Mouse (Mus musculus) embryonic stem cell, embryonic (primary cell): Measurements from ENCODE around the gene Olfr159.

ENCODE experiments used
- CTCF ChIA-PET, 4 experiments: fragments of 300-600 bp in 2 of 4; fragments of 350-600 bp in 2 of 4; sonication (Branson Sonifier 250); formaldehyde crosslinking; loops; one replicate each; lab custom pipeline; 2022; ENCODE audit warnings: inconsistent platforms in 2 of 4; lab: Charles Lee
- POLR2A ChIA-PET, 4 experiments: fragments of 300-600 bp in 2 of 4; fragments of 350-600 bp in 2 of 4; sonication (Branson Sonifier 250); formaldehyde crosslinking; loops; one replicate each; lab custom pipeline; 2022; ENCODE audit warnings: antibody characterized with exemption in 4 of 4, inconsistent platforms in 1 of 4; lab: Charles Lee

Olfr159 gene

GRCm38 (mm10) chr4:43770909-43771308 lies at the start of gene Olfr159:
TSS of gene Olfr159 (minus strand) at chr4:43771009.
- CTCF ChIA-PET: interaction anchor here in 1 of 4 experiments (0.6 kb wide), 2 partner anchors 11 to 26 kb away, joined by 3 to 4 read pairs; no protein-coding TSS in a partner anchor

GRCm38 (mm10) chr4:43798936-43799335 lies 28.1 kb upstream of the Olfr159 start:
- POLR2A ChIA-PET: interaction anchor here in 2 of 4 experiments (0.7 to 3.9 kb wide), 10 partner anchors 11 to 263 kb away, joined by 3 to 12 read pairs (median 4); partner anchors contain the start of genes Creb3 (in 1 of the 2), Gba2 (in 1 of the 2), Olfr156 (in 1 of the 2) and Rgp1 (in 1 of the 2)

More at GRCm38 (mm10) chr4:43770909-43771308, at the start of gene Olfr159:
- POLR2A ChIA-PET: no interaction called here

GRCm38 (mm10) chr4:43795844-43796243 lies 25.0 kb upstream of the Olfr159 start:
- POLR2A ChIA-PET: interaction anchor here in 3 of 4 experiments (0.6 to 6.6 kb wide), 32 partner anchors 9 to 1216 kb away, joined by 3 to 36 read pairs (median 4); partner anchors contain the start of genes Olfr156 (in 2 of the 3), Clta (in 1 of the 3), Creb3 (in 1 of the 3) and Npr2 (in 1 of the 3)
- CTCF ChIA-PET: interaction anchor here in 3 of 4 experiments (0.6 to 2.1 kb wide), 7 partner anchors 28 to 164 kb away, joined by 3 to 8 read pairs (median 4); partner anchors contain the start of gene Olfr156 (in 1 of the 3)

More at GRCm38 (mm10) chr4:43798936-43799335, 28.1 kb upstream of the Olfr159 start:
- CTCF ChIA-PET: interaction anchor here in 2 of 4 experiments (0.6 to 1.1 kb wide), 3 partner anchors 35 to 43 kb away, joined by 3 to 4 read pairs (median 4); no protein-coding TSS in a partner anchor

- CTCF ChIA-PET: interaction anchor here in 2 of 4 experiments (0.6 to 2.1 kb wide), 5 partner anchors 29 to 817 kb away, joined by 3 to 8 read pairs (median 8); partner anchors contain the start of gene Olfr156 (in 1 of the 2)
- POLR2A ChIA-PET: interaction anchor here in 3 of 4 experiments (0.7 to 6.6 kb wide), 24 partner anchors 10 to 1217 kb away, joined by 3 to 36 read pairs (median 4); partner anchors contain the start of genes Creb3 (in 1 of the 3), Olfr156 (in 1 of the 3), Reck (in 1 of the 3) and Rnf38 (in 1 of the 3)
Measured at GRCm38 (mm10) chr4:43795296-43795695, 24.5 kb upstream of the Olfr159 start.

GRCm38 (mm10) chr4:43772304-43772703 lies 1.5 kb upstream of the Olfr159 start:
- ChIA-PET POLR2A (interaction anchor here in 1 of 4 experiments (0.6 to 1.1 kb wide), 2 partner anchors 19 to 53 kb away, joined by 3 read pairs; no protein-coding TSS in a partner anchor), CTCF (interaction anchor here in 1 of 4 experiments (2.0 kb wide), 1 partner anchor 9 kb away, joined by 5 read pairs; no protein-coding TSS in a partner anchor)

- POLR2A ChIA-PET: no interaction called here
- CTCF ChIA-PET: interaction anchor here in 2 of 4 experiments (0.6 to 2.0 kb wide), 2 partner anchors 8 to 27 kb away, joined by 4 to 5 read pairs; no protein-coding TSS in a partner anchor
Measured at GRCm38 (mm10) chr4:43771626-43772025, 817 bp upstream of the Olfr159 start.

- ChIA-PET CTCF (interaction anchor here in 1 of 4 experiments (1.3 kb wide), 1 partner anchor 9 kb away, joined by 3 read pairs; no protein-coding TSS in a partner anchor), POLR2A (no interaction called here)
Measured at GRCm38 (mm10) chr4:43769374-43769773, 1.4 kb downstream of the Olfr159 start.

GRCm38 (mm10) chr4:43768341-43768740 lies 2.5 kb downstream of the Olfr159 start:
- CTCF ChIA-PET: no interaction called here
- POLR2A ChIA-PET: interaction anchor here in 1 of 4 experiments (1.0 kb wide), 1 partner anchor 37 kb away, joined by 3 read pairs; no protein-coding TSS in a partner anchor

- ChIA-PET CTCF (interaction anchor here (0.5 to 5.1 kb wide), 51 partner anchors 9 to 1446 kb away, joined by 3 to 57 read pairs (median 4); partner anchors contain the start of genes Hrct1 (in 2 of the 4), Olfr156 (in 2 of the 4) and Npr2 (in 1 of the 4)), POLR2A (interaction anchor here (0.6 to 1.8 kb wide), 14 partner anchors 17 to 249 kb away, joined by 3 to 6 read pairs (median 4); partner anchors contain the start of genes Gba2 (in 1 of the 4) and Rgp1 (in 1 of the 4))
Measured at GRCm38 (mm10) chr4:43763410-43763809, 7.4 kb downstream of the Olfr159 start.

- POLR2A ChIA-PET: interaction anchor here in 2 of 4 experiments (1.1 to 2.1 kb wide), 6 partner anchors 12 to 199 kb away, joined by 3 to 11 read pairs (median 6); partner anchors contain the start of genes Olfr156 (in 1 of the 2) and Tln1 (in 1 of the 2)
- CTCF ChIA-PET: interaction anchor here (0.6 to 5.1 kb wide), 32 partner anchors 13 to 740 kb away, joined by 3 to 57 read pairs (median 6); partner anchors contain the start of genes Olfr156 (in 3 of the 4), Hrct1 (in 2 of the 4), Spaar (in 2 of the 4) and Gba2 (in 1 of the 4)
Measured at GRCm38 (mm10) chr4:43761336-43761735, 9.5 kb downstream of the Olfr159 start.

GRCm38 (mm10) chr4:43760460-43760859 lies 10.3 kb downstream of the Olfr159 start:
- ChIA-PET CTCF (interaction anchor here (0.5 to 5.1 kb wide), 104 partner anchors 9 to 720 kb away, joined by 3 to 57 read pairs (median 3); partner anchors contain the start of genes Olfr156 (in 3 of the 4), Hrct1 (in 2 of the 4), Spaar (in 2 of the 4) and Arhgef39 (in 1 of the 4)), POLR2A (interaction anchor here (0.7 to 2.1 kb wide), 16 partner anchors 11 to 954 kb away, joined by 3 to 11 read pairs (median 3); partner anchors contain the start of genes Olfr156 (in 1 of the 4) and Tln1 (in 1 of the 4))

- ChIA-PET POLR2A (interaction anchor here (0.7 to 2.1 kb wide), 15 partner anchors 10 to 954 kb away, joined by 3 to 11 read pairs (median 4); partner anchors contain the start of gene Olfr156 (in 1 of the 4)), CTCF (interaction anchor here (0.5 to 5.1 kb wide), 102 partner anchors 10 to 720 kb away, joined by 3 to 57 read pairs (median 3); partner anchors contain the start of genes Hrct1 (in 2 of the 4), Olfr156 (in 2 of the 4), Spaar (in 2 of the 4) and Arhgef39 (in 1 of the 4))
Measured at GRCm38 (mm10) chr4:43759571-43760418, 11.0 kb downstream of the Olfr159 start.

GRCm38 (mm10) chr4:43757213-43757612 lies 13.6 kb downstream of the Olfr159 start:
- ChIA-PET POLR2A (interaction anchor here in 1 of 4 experiments (0.6 to 1.7 kb wide), 2 partner anchors 10 to 131 kb away, joined by 3 to 7 read pairs; no protein-coding TSS in a partner anchor), CTCF (interaction anchor here in 1 of 4 experiments (0.7 kb wide), 1 partner anchor 72 kb away, joined by 3 read pairs; no protein-coding TSS in a partner anchor)

- ChIA-PET CTCF (interaction anchor here (0.6 to 3.2 kb wide), 65 partner anchors 11 to 918 kb away, joined by 3 to 28 read pairs (median 5); partner anchors contain the start of genes Olfr156 (in 2 of the 4), Olfr157 (in 1 of the 4), Reck (in 1 of the 4) and Spaar (in 1 of the 4)), POLR2A (interaction anchor here (0.6 to 1.7 kb wide), 15 partner anchors 9 to 928 kb away, joined by 3 to 8 read pairs (median 4); no protein-coding TSS in a partner anchor)
Measured at GRCm38 (mm10) chr4:43745187-43745586, 25.6 kb downstream of the Olfr159 start.

- CTCF ChIA-PET: interaction anchor here in 3 of 4 experiments (0.5 to 2.0 kb wide), 15 partner anchors 12 to 244 kb away, joined by 3 to 8 read pairs (median 4); no protein-coding TSS in a partner anchor
Measured at GRCm38 (mm10) chr4:43743099-43743498, 27.7 kb downstream of the Olfr159 start.

GRCm38 (mm10) chr4:43742637-43743036 lies 28.2 kb downstream of the Olfr159 start:
- POLR2A ChIA-PET: interaction anchor here in 2 of 4 experiments (0.6 to 1.4 kb wide), 11 partner anchors 14 to 250 kb away, joined by 3 to 8 read pairs (median 3); partner anchors contain the start of genes Ccdc107 (in 1 of the 2) and Hrct1 (in 1 of the 2)
- CTCF ChIA-PET: interaction anchor here in 3 of 4 experiments (0.6 to 2.0 kb wide), 18 partner anchors 11 to 239 kb away, joined by 3 to 8 read pairs (median 4); no protein-coding TSS in a partner anchor

More at GRCm38 (mm10) chr4:43743099-43743498, 27.7 kb downstream of the Olfr159 start:
- POLR2A ChIA-PET: interaction anchor here in 2 of 4 experiments (0.6 to 1.4 kb wide), 9 partner anchors 15 to 250 kb away, joined by 3 to 8 read pairs (median 3); partner anchors contain the start of genes Ccdc107 (in 1 of the 2) and Hrct1 (in 1 of the 2)
